Mouse (Mus musculus): ENCODE data around the gene Defb47.

Gene Defb47

DNA sequence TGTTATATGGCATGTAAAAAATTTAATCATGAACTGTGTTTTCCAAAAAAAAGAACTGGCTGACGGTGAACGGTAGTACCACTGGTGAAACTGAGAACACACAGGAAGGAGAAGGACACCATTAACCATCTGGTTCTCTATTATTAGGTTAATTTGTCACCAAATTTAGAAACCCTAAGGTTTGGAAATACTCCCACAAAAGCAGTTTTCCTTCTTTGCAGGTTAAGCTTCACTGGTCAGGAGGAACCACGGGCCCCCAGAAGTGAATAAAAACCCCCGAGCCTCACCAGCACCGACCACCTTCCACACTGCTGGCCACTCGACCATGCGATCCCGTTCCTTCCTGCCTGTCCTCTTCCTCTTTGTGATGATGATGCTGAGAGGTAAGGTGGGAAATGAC lies at the start of gene Defb47:
Gene Defb47 (plus strand): TSS at position 301 of the 400 bp plus-strand sequence.
- DNase-seq, result no peak

DNA sequence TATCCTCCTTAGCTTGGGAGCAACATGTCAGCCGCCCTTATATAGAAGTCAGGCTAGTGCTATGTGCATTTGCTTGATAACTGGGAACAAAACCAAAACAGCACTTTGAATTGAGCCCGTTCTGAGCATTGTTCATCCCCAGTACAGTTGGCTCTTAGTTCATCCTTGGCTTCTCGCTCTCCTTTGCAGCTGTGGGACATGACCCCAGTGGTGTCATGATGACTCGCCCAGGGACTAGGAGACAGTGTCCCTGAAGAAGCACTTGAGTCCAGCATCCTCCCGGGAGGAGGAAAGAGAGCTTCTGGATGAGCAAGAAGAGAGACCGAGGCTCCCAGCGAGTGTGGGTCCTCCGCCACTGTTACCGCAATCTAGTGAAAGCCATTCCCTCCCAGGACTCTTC lies 41.8 kb upstream of the Defb47 start:
- no peak for DNase-seq

DNA sequence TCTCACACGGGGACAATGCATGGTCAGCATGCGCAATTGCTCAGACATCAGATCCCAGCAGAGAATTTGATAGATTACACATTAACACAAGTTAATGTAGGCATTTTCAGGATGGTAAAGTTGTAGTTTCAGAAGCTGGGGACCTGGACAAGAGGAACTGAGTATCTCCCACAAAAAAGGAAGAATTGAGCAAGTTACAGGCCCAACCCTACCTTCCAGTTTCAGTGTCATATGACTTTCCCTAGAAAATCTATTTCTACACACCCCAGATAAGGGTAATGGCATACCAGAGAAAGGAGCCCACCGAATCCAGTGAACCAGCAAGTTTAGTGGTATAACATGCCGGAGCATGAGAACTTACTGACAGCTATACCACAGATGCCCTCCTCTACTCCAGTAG lies 34.2 kb upstream of the Defb47 start:
- no peak for DNase-seq

DNA sequence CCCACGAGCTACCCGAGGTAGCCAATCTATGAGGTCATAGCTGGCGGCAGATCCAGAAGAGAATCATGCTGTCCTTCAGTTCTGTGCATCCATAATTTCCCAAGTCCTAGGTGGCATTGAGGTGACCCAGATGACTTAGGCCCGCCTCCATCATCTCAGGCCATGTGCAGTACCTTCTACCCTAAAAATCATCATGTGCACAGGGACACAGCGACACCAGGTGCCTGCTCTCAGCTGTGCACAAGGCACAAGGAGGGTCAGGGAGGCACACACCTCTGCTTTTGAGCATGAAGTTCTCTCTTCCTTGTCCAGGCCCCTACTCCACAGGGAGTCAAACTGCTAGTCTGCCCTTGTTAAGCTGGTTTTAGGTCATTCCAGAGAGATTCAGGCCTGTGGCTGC lies 32.5 kb upstream of the Defb47 start:
- DNase-seq, result no peak

DNA sequence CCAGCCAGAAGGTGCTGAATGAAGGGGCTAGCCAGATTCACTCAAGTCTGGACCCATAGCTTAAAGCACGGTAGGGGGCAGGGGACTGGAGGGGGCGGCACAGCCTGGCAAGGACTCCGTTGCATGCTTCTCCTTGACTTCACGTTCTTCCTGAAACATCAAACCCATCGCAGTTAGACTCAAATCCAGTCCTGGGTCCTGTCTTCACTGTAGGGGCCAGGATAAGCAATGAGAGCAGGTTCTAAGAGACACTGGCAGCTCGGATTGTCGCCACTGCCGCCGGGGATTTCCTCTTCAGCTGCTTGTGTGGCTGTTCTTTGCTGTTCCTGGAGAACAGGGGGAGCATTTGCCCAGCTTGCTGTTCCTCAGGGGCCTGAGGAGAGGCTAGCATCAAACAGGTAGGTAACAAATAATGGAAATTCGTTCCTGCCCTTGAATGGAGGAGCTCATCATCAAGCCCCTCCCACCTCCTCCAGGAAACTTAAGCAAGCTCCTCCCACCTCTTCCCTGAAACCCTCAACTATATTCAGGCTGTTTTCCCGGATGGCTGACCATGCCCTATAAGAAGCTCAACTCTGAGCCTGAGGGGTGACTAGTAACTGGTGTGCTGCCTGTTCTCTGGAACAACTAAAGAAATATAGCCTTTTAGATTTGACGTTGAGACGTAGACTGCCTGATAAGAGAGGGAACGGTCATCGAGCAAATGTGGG lies 31.9 kb upstream of the Defb47 start:
- DNase-seq, result no peak

DNA sequence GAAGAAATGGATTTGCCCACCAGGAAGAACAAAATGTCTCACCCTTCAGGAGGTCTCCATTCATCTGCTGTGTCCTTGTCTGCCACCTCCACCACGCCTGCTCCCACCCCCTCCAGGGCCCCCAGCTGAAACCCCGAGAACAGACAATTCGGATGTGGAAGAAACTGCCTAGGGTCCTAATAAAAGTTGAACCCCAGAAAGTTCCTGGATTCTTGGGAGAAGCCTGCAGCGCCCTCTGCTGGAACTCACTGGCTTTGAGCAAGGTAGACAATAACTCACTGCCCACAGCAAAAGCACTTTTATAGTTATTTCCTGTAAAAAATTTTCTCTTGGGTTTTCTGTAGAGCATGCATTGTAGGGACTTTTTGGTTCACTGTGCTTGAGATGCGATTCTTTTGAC lies 22.8 kb upstream of the Defb47 start:
- peak; percentile 52 to 74 for DNase-seq

DNA sequence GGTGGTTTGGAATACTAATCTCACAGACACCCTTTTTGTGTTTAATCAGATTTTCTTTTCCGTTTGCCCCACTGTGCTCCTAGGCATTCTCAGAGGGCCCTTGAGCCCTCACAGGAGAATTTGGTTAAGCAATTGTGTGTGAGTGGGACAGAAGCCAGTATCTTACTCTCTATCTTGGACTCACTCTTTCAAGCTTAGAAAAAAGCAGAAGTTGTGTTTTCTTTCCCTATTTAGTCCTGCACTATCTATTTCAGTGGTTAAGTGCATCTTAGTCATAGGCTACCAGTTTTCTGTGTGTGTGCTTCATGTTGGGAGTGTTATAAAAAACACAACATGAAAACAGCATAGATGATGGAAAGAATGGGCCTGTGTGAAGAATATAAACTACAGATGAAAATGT lies 18.1 kb upstream of the Defb47 start:
- DNase-seq, result no peak

DNA sequence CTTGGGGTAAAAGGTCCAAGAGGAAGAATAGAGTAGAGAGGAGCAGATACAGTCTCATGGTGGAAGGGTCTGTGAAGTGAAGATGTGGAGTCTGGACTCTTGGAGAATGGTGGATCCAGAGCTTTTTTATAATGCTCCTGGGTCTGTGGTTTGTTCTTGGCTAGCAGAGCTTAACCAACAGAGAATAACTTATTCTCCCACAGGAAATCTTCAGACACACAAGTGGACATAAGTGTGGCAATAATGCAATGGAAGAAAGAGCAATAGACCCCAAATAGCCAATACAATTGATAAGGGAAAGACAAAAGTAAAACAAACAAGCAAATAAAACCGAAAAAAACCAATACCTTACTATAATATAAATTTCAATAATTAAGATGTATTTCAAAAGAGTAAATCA lies 13.5 kb upstream of the Defb47 start, which contains the start of gene Defb48:
Gene Defb48 (minus strand): TSS at position 101 of the 400 bp plus-strand sequence.
- no peak for DNase-seq

DNA sequence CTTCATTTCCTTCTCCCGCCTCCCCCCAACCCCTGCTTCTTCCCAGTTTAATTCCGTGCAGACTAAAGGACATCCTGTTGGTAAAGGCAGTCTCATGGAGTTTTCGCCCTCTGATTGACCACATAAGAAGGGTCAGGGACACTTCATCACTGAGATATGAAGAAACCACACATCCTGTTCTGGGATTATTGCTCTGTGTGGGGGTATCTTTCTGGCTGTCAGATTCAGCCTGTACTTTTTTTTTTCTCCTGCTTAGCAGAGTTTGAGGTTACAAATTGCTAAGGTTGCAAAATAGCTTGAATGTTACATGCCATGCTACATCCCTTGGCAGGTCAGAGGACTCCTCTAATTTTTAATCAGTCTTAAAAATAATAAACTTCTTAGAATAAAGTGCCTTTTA lies 6.6 kb upstream of the Defb47 start:
- no peak for DNase-seq

DNA sequence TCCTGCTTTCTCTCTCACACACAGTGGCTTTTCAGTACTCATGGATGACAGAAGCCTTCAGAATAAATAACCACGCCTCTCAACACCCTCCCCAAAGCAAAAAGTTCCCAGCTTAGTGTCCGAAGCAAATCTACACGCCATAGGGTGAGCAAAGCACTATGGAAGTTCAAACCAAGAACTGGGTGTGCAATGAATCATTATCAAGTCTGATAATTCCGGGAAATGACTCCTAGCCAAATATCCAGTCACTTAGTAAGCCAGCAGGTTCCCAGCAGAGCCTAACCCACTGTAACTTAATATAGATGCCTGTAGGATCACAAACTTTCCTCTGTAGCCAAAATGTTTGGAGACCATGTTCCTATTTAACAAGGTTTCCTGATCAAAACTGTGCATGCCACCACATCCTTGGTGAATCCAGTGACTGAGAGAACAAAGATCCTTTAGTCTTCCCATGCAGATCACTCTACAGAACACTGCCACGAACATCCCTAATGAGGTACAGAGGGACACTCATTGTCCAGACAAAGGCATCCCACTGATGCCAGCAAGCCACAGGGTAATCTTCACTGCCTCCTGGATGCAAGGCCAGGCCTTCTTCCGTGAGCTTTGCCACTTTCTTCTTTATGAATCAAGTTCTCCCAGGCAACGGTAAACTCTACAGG lies 5.9 kb upstream of the Defb47 start:
- DNase-seq, result no peak

DNA sequence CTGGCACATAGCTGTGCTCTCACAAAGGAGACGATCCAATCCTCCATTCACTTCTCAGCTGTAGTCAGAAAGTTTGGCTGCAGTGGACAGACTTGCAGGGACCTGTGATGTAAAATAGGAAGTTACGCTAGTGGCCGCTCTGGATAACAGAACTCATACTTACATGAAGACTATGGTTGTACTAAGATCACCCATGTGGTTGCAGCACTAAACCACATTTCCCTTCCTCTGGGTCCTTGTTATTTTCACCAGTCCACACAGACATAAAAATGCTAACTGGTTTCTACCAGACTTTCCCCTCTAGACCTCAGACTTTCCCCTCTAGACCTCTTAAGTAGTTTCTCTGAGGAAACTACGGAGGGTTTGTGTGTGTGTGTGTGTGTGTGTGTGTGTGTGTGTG lies 1.1 kb downstream of the Defb47 start:
- no peak for DNase-seq

DNA sequence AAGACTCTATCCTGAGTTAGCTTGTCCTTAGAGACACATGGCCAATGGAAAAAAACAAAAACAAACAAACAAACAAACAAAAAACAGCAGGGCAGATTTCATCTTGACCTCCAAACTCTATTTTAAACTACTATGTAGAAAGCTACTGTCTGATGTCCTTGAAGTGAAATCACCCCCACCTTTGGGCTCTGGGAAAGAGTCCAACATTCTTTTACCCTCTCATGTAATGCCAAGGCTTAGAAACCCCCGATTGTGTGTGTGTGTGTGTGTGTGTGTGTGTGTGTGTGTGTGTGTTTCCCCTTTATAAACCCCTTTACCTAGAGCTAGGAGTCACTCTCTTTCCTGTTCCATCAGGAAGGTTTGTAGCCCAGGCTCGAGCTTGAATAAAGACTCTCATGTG lies 4.7 kb downstream of the Defb47 start:
- DNase-seq, result no peak

DNA sequence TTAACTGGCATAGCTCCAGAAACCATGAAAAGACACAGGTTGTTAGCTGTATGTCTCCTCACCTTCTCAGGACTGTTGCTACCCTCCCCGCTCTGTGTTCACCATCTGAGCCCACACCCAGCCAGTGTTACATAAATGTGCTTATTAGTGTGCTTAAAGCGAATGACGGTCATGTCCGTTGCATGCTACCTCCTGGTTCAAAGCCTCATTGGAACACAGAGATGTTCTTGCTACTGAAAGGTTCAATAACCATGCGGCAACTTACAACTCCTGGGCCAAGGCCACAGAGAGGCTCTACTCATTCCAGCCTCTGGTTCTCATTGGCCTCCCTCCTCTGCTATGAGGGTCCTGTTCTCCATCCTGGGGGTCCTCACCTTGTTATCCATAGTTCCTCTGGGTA lies 13.6 kb downstream of the Defb47 start, which contains the start of gene Defb43:
Gene Defb43 (plus strand): TSS at position 301 of the 400 bp plus-strand sequence.
- no peak for DNase-seq

DNA sequence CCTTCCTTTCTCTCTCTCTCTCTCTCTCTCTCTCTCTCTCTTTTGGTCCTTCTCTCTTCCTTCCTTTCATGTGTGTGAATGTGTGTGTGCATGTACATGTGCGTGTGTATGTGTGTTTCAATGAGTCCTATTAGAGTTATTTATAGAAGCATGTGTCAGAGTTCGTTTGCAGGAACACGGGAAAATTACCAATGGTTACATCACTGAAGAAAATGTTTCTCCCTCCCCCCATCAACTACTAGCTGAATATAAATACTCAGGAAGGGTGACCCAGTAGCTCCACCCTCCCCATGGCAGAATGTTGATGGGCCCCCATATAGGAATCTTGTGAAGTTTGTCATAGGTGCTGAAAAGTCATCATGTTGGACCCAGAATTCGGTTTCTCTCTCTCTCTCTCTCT lies 15.2 kb downstream of the Defb47 start:
- no peak for DNase-seq

DNA sequence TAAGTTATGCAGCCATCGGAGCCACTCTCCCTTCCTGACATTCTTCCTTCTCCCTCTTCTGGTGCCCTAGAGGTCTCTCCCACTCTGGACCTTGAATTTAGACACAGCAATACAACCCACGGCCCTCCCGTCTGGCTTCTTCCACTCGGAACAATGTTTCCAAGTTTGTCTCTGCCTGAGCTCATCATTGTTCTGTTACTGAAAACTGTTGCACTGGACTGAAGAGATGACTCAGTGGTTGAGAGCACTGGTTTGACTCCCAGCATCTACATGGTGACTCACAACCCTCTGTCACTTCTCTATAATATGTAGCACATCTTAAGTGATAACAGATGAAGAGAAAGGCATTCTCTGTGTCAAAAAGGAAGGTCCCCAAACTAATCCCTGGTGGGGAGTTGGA lies 16.8 kb downstream of the Defb47 start:
- no peak for DNase-seq

DNA sequence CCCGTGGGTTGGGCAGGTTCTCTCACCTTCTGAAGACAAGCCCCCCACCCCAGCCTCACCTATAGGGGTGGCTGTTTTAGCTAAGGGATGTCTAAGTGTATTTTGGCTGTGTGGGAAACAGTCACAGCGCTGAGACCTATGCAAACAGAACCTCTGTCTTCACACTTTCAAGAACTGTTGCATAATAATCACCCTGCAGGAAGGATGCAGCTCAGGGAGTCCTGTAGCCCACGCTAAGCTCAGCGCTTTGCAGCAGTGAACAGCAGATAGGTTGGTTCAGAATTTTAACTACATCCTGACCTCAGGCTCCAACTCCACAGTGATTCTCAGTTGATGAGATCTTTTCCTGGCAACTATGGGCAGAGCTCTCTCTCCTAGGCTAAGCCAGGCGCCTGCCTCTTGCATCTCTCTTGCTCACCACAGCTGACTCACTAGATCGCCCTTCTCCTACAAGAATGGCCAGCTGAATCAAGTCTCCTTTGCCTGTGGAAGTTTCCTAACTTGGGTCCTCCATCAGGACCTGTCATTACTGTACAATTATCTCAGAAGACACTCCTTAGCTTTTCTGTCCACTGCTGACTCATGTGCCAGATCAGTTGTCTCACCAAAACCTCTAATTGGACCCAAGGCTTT lies 22.8 kb downstream of the Defb47 start:
- no peak for DNase-seq

DNA sequence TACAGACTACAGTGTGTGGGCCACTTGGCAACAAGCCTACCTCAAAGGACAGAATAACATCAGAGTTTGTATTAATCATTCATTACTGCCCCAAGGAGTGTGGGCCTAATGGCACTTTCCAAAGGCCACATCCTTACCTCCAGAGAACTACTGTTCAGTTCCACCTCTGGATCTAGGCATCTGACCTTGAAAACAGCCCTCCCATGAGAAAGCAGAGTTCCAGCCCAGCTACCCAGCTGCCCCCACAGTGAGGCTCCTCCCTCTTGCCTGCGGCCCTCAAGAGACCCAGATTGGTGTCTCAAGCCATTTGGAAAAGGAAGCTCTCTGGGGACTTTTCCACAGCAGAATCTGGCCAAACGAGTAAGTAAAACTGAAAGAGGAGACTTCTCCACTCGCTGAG lies 48.8 kb downstream of the Defb47 start, which contains the start of gene Defb42:
Gene Defb42 (plus strand): TSS at position 301 of the 400 bp plus-strand sequence.
- no peak for DNase-seq

DNA sequence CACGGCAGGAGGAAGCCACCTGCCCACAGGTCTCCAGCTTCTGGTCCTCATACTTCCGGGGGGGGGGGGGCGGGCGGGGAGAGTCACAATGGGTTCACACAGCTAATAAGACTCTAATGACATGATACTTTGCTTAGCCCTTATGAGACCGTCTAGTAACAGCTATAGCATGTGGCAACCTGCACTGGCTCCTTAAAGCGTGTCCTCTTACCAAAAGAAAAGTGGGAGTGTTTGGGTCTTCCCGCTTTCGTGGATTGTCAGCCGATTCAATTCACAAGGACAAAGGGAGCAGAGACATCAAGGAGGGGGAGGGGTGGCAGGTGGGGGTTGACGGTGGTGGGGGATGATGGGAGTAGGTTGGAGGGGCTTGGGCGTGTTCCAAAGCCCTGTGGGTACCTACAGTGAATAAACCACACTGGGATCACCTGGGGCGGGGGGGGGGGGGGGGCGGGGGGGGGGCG lies 52.1 kb downstream of the Defb47 start, which contains the start of gene Defb30:
Gene Defb30 (minus strand): TSS at position 51 of the 461 bp plus-strand sequence.
- DNase-seq, result no peak
